ENCODE assay signal across 9 mouse cellular contexts in the genomic region with DNA sequence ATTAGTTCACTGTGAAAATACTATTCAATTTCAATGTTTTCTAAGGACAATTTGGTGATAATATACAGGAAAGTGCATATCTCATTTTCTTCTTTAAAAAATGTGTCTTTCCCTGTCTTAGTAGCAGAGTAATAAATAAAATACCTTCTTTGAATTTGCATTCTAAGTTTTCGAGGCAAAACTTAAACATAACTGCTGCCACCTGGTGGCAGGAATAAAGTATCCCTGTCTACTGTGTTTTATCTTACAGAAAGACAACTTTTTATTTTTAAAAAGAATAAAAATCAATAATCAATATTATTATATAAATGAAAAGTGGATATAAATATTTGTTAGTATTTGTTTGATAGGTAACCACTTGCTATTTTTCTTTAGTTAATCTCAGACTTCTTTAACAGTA. TPM values are rescaled to one million over a fixed set of nuclear protein-coding genes. Genes with fewer than 3 reads are reported as not detected.
A peak's percentile ranks its signal among the peaks of the same experiment; 100 is the strongest.
DNase-seq lines count a peak whose midpoint lies in the region; ATAC-seq and TF ChIP-seq lines count a peak whose summit lies in the region.
"Had no signal": no experiment of that assay in that cellular context is flagged by ENCODE, and none has a peak within 500 bp of the region (broad histone marks: within the 10 kb centered on the region; RNA-seq: fewer than 3 reads in every experiment).

No protein-coding gene starts in this region.

- no peak for ATAC-seq in liver, postnatal 0 days
- no peak for ATAC-seq in erythroid progenitor cell, adult 5-6 weeks (replicated peaks; ENCODE audit: low FRiP score, poor library complexity, severe bottlenecking)

- no peak overlapping the region for H3K4me3 ChIP-seq in liver, postnatal 0 days (ENCODE audit: low read depth, low read length)
- H3K4me3 ChIP-seq: embryonic facial prominence, embryonic 12.5 days; neural tube, embryonic 13.5 days had no signal

- no peaks in the 10 kb centered on the region for H3K27me3 ChIP-seq in liver, postnatal 0 days (ENCODE audit: insufficient read depth, low read length)
- H3K27me3 ChIP-seq: embryonic facial prominence, embryonic 12.5 days; neural tube, embryonic 13.5 days had no signal

- no peaks in the 10 kb centered on the region for H3K9me3 ChIP-seq in liver, postnatal 0 days (ENCODE audit: low read length)
- H3K9me3 ChIP-seq: embryonic facial prominence, embryonic 12.5 days; neural tube, embryonic 13.5 days had no signal

- no peak overlapping the region for H3K27ac ChIP-seq in liver, postnatal 0 days (ENCODE audit: low read depth)
- H3K27ac ChIP-seq: embryonic facial prominence, embryonic 12.5 days; neural tube, embryonic 13.5 days had no signal

- peak; percentile 55 for TF ChIP-seq CTCF in liver, postnatal 0 days (IDR thresholded peaks at IDR 0.05; ENCODE audit: low read depth)

- WGBS in liver, postnatal 0 days (ENCODE audit: insufficient replicate concordance): 40% methylated on average over 1 of the region's 1 CpGs

- no peak overlapping the region for H3K9ac ChIP-seq in liver, postnatal 0 days (replicated peaks)
- H3K9ac ChIP-seq: embryonic facial prominence, embryonic 12.5 days; neural tube, embryonic 13.5 days had no signal

- peaks cover 21% of the 10 kb centered on the region for H3K36me3 ChIP-seq in liver, postnatal 0 days (replicated peaks; ENCODE audit: insufficient read depth, low read length)

- no peak overlapping the region for H3K4me2 ChIP-seq in liver, postnatal 0 days (ENCODE audit: low read depth, low read length)
- H3K4me2 ChIP-seq: embryonic facial prominence, embryonic 12.5 days; neural tube, embryonic 13.5 days had no signal

- DNase-seq in heart, postnatal 4 days: peak; percentile 28
- DNase-seq in heart, adult 9 months (ENCODE audit: low spot score in 2 of 2): no peak
- peak; percentile 44 for DNase-seq in right cerebral cortex, postnatal 14 days
- no peak for DNase-seq in right cerebral cortex, adult 18-20 months
- DNase-seq in T-cell, adult 2 months (ENCODE audit: low spot score): peak; percentile 24
- DNase-seq in liver, postnatal 0 days: peak; percentile 19

- no peaks in the 10 kb centered on the region for H3K4me1 ChIP-seq in liver, postnatal 0 days (ENCODE audit: insufficient read depth)
- H3K4me1 ChIP-seq: embryonic facial prominence, embryonic 12.5 days; neural tube, embryonic 13.5 days had no signal

- no peak for TF ChIP-seq EP300 in liver, postnatal 0 days (IDR thresholded peaks at IDR 0.05; ENCODE audit: low read depth)

RNA-seq across cellular contexts. Expression of a gene that starts 47.6 kb away (rescaled TPM):
- 10 to 100 TPM; 28.4 to 35.7 TPM for total RNA-seq in heart, postnatal 4 days (2021)
- 10.5 and 11.5 TPM in 2 replicates for polyA plus RNA-seq in liver, postnatal 0 days (2015; fragmentation: Nextera tagmentation; extraction: Ambion mirVana)
- 69.2 and 70.4 TPM in 2 replicates for total RNA-seq in erythroid progenitor cell, adult 5-6 weeks (2015; ENCODE audit: low replicate concordance)
- total RNA-seq in erythroid progenitor cell, adult 5-6 weeks (2017; ENCODE audit: low replicate concordance): 36.8 and 73.9 TPM in 2 replicates

RNA-seq across cellular contexts. Expression of a gene that starts 47.8 kb away (rescaled TPM):
- total RNA-seq in heart, postnatal 4 days (2021): 10 to 100 TPM; 23.6 to 25.7 TPM
- polyA plus RNA-seq in liver, postnatal 0 days (2015; fragmentation: Nextera tagmentation; extraction: Ambion mirVana): 2.5 and 3.4 TPM in 2 replicates
- 13.0 and 27.4 TPM in 2 replicates for total RNA-seq in erythroid progenitor cell, adult 5-6 weeks (2015; ENCODE audit: low replicate concordance)
- 26.7 and 33.8 TPM in 2 replicates for total RNA-seq in erythroid progenitor cell, adult 5-6 weeks (2017; ENCODE audit: low replicate concordance)

Comparison
In these comparisons a context has a peak if more than half of its experiments do, and no peak if none do; other contexts are left out.
1. DNase-seq: peak in heart, postnatal 4 days (single experiment), right cerebral cortex, postnatal 14 days (single experiment), T-cell, adult 2 months (single experiment) and liver, postnatal 0 days (single experiment); none in heart, adult 9 months (0 of 2) and right cerebral cortex, adult 18-20 months (single experiment).